Mouse (Mus musculus): ENCODE measurements around the gene Cdk14.

DNA sequence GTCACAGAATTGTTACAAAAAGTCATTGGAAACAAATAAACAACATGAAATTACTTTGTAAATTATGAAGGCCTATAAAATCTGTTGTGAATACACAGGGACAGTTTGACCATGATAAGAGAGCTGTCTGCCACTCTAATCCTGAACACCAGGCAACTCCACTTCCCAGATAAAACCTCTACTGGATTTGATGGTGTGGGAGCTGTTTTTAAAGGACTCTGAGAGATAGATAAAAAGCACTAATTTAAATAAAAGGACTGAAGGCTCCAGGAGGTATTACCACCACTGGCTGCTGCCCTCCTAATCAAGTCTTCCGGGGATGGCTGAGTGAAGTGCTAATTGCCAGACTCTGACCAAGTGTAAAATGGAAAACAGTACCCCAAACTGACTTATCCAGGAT, 66.2 kb downstream of the Cdk14 start:
- no peak for TF ChIP-seq POLR2A (IDR thresholded peaks at IDR 0.05; ENCODE audit: insufficient read depth, low read length)
- no peak for TF ChIP-seq CTCF (IDR thresholded peaks at IDR 0.05; ENCODE audit: low read depth, low read length)
- no peak for TF ChIP-seq EP300 (IDR thresholded peaks at IDR 0.05; ENCODE audit: insufficient read depth, low read depth, low read length)
